Mouse (Mus musculus): ENCODE results near the gene Mtmr3.

GRCm38 (mm10) chr11:4636782-4637342 is 42.2 kb upstream of the Mtmr3 start:
- no peak for TF ChIP-seq HCFC1 (IDR thresholded peaks at IDR 0.05; ENCODE audit: borderline replicate concordance, insufficient read depth, low read length)
- TF ChIP-seq MAFK (IDR thresholded peaks at IDR 0.05; ENCODE audit: insufficient read depth, low read depth, low read length), result no peak

All from ES-E14 (cell line).